In the genomic region with DNA sequence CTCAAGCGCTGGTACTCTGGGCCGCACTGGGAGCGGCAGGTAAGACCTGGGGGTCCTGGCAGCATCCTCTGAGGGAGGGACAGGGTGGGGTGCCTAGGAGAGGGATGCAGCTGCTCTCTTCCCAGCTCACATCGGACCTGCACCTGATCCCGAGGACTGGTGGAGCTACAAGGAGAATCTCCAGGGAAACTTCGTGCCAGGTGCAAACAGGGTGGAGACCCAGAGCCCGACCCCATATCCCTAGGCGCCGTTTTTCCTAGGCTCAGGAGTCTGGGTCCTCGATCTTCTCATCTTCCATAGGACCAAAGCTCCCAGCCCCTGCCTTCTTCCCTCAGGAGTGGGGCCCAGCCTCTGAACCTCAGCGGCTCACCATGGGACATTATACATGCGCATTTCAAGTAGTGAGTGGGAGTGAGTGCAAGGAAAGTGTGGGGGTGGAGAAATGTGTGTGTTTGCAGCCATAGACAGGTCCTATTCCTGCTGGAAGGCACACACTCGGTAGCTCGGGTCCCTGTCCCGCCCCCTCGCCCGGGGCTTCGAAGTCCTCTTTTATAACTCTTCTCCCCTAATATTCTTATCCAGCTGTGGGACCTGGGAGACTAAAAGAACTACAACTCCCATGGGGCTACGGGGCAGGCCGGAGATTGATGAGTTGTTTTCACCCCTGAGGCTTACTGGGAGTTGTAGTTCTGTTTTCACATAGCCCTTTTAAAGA, we compare ENCODE assay signal across 8 mouse cellular contexts. TPM values are rescaled to one million over a fixed set of nuclear protein-coding genes. Genes with fewer than 3 reads are reported as not detected.
DNase-seq lines count a peak whose midpoint lies in the region; ATAC-seq and TF ChIP-seq lines count a peak whose summit lies in the region.
"Had no signal": no experiment of that assay in that cellular context is flagged by ENCODE, and none has a peak within 500 bp of the region (broad histone marks: within the 10 kb centered on the region; RNA-seq: fewer than 3 reads in every experiment).

No protein-coding gene starts in this region.

- H3K9me3 ChIP-seq in hindbrain, embryonic 16.5 days (ENCODE audit: control insufficient read depth, low read length) = no peaks in the 10 kb centered on the region

- WGBS in hindbrain, embryonic 16.5 days = under 1% methylated on average over 20 of the region's 20 CpGs

- H3K4me3 ChIP-seq in hindbrain, embryonic 16.5 days (ENCODE audit: low read length) = peak overlapping the region; percentile 63
- peak overlapping the region; percentile 66 for H3K4me3 ChIP-seq in left cerebral cortex, adult 2 months

- H3K4me2 ChIP-seq in hindbrain, embryonic 16.5 days (ENCODE audit: low read length) = peak overlapping the region; percentile 62

- TF ChIP-seq CTCF in left cerebral cortex, adult 2 months (IDR thresholded peaks at IDR 0.05) = no peak

- peaks cover 29% of the 10 kb centered on the region for H3K4me1 ChIP-seq in hindbrain, embryonic 16.5 days (ENCODE audit: control insufficient read depth, insufficient read depth, low read depth, low read length)

- H3K9ac ChIP-seq in hindbrain, embryonic 16.5 days (ENCODE audit: low read depth, low read length) = peak overlapping the region; percentile 85

- 0 out of 2 replicates have a peak, but pooled peaks cover 2% of the 10 kb centered on the region for H3K27me3 ChIP-seq in hindbrain, embryonic 16.5 days (replicated peaks; ENCODE audit: control insufficient read depth, insufficient read depth, low read length)

- ATAC-seq in hindbrain, embryonic 16.5 days = no peak

- intact Hi-C loops in left cerebral cortex, adult 2 months (cut with DNase I) = no loop called here

- peak overlapping the region; percentile 85 for H3K27ac ChIP-seq in hindbrain, embryonic 16.5 days (ENCODE audit: low read depth, low read length)
- H3K27ac ChIP-seq in left cerebral cortex, adult 2 months = peak overlapping the region; percentile 98
- H3K27ac ChIP-seq: macrophage had no signal

- H3K36me3 ChIP-seq in hindbrain, embryonic 16.5 days (ENCODE audit: control insufficient read depth, insufficient read depth, low read length) = no peaks in the 10 kb centered on the region

- DNase-seq in MN1 (ENCODE audit: low spot score) = peak; percentile 88
- peak; percentile 83 to 88 for DNase-seq in cerebellum, postnatal 10 days
- peak; percentile 88 for DNase-seq in gastrocnemius, adult 18-20 months (ENCODE audit: low spot score)
- DNase-seq in left cerebral cortex, adult 2 months (ENCODE audit: extremely low spot score in 1 of 2, low spot score in 2 of 2) = peak; percentile 69 to 82
- DNase-seq in lung, postnatal 4 days = peak; percentile 74 to 81
- DNase-seq in right cerebral cortex, postnatal 25 days = peak; percentile 80

RNA-seq across cellular contexts. Expression of gene Car11, which starts 0.8 kb away (rescaled TPM):
- total RNA-seq in gastrocnemius, adult 18-20 months (2021) = 10 to 100 TPM; 11.1 to 17.3 TPM
- 63.8 and 68.2 TPM in 2 replicates for polyA plus RNA-seq in hindbrain, embryonic 16.5 days (2015; fragmentation: Nextera tagmentation; extraction: Ambion mirVana)
- total RNA-seq in left cerebral cortex, adult 2 months (2021) = 100 to 1,000 TPM; 211 to 244 TPM

RNA-seq across cellular contexts. Expression of gene Dbp, which starts 4.4 kb away (rescaled TPM):
- total RNA-seq in gastrocnemius, adult 18-20 months (2021) = 10 to 100 TPM; 19.4 to 22.9 TPM
- polyA plus RNA-seq in hindbrain, embryonic 16.5 days (2015; fragmentation: Nextera tagmentation; extraction: Ambion mirVana) = 3.2 and 3.3 TPM in 2 replicates
- 100 to 1,000 TPM in 1 of 2 experiments, 10 to 100 TPM in 1; 60.3 to 104 TPM for total RNA-seq in left cerebral cortex, adult 2 months (2021)

RNA-seq across cellular contexts. Expression of gene Sec1, which starts 6.3 kb away (rescaled TPM):
- total RNA-seq in gastrocnemius, adult 18-20 months (2021) = under 1 TPM; 0.09 TPM
- 0.43 and 0.45 TPM in 2 replicates for polyA plus RNA-seq in hindbrain, embryonic 16.5 days (2015; fragmentation: Nextera tagmentation; extraction: Ambion mirVana)
- 1 to 10 TPM; 1.1 to 1.2 TPM for total RNA-seq in left cerebral cortex, adult 2 months (2021)
- polyA plus RNA-seq: macrophage had no signal

RNA-seq across cellular contexts. Expression of gene Rpl18, which starts 14.8 kb away (rescaled TPM):
- 100 to 1,000 TPM; 442 to 461 TPM for total RNA-seq in gastrocnemius, adult 18-20 months (2021)
- 508 and 537 TPM in 2 replicates for polyA plus RNA-seq in hindbrain, embryonic 16.5 days (2015; fragmentation: Nextera tagmentation; extraction: Ambion mirVana)
- total RNA-seq in left cerebral cortex, adult 2 months (2021) = 100 to 1,000 TPM; 318 to 325 TPM

RNA-seq across cellular contexts. Expression of gene Ntn5, which starts 16.6 kb away (rescaled TPM):
- total RNA-seq in gastrocnemius, adult 18-20 months (2021) = under 1 TPM; 0.14 to 0.26 TPM
- 0.84 and 0.94 TPM in 2 replicates for polyA plus RNA-seq in hindbrain, embryonic 16.5 days (2015; fragmentation: Nextera tagmentation; extraction: Ambion mirVana)
- 1 to 10 TPM; 6.4 to 6.9 TPM for total RNA-seq in left cerebral cortex, adult 2 months (2021)
- polyA plus RNA-seq: macrophage had no signal

Comparison
In these comparisons a context has a peak if more than half of its experiments do, and no peak if none do; other contexts are left out.
1. RNA of gene Car11, which starts 0.8 kb away (total RNA-seq): 211 to 244 TPM in left cerebral cortex, adult 2 months; 11.1 to 17.3 TPM in gastrocnemius, adult 18-20 months; every median in the first group is over 10 times any median in the second.
2. Peak in every context shown above with its lines, with median percentiles within 50 percentile points of each other: DNase-seq.